Mouse (Mus musculus) common myeloid progenitor, adult 5-6 weeks (primary cell): Measurements from ENCODE around the gene Cox8a. TPM values are rescaled to one million over a fixed set of nuclear protein-coding genes. Genes with fewer than 3 reads are reported as not detected.

Experiments
- ATAC-seq: replicated peaks from 2 replicates; pipeline ENCODE4 v1.8.0; 2016; ENCODE audit warnings: low read depth, mild to moderate bottlenecking, moderate TSS enrichment, inconsistent platforms; ENCODE audit not compliant: poor library complexity, severe bottlenecking
- total RNA-seq: library from RNA; stranded (forward); fragments of 200-1000, 187-1606 nt; gene quantifications from 2 replicates; pipeline ENCODE4 v1.2.3, GENCODE M21; 2017

Gene Cox8a
- 385 and 388 TPM in 2 replicates for total RNA-seq

- ATAC-seq = peak; percentile 96
Observed at GRCm38 (mm10) chr19:7217162-7217925, at the start of gene Cox8a. TSS of gene Cox8a (minus strand) at chr19:7217616.

DNA sequence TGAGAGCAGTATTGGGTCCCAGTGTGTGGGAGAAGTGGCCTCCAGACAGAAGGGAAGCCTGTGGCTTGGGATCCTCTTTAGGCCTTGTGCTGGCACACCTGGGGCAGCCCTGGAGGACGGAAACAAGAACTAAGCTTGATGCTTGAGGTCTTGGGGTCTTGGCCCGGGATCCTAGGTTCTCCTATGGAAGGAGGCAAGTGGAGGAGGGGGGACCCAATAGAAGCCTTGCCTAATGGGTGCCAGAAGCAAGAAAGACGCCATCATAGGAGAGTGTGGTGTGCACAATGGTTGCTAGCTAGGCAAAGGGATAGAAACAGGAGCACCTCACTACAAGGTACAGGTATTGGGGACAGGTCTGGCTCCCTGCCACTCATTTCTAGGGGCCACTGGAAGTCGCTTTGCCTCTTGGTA lies 49.0 kb upstream of the Cox8a start:
- no peak for ATAC-seq

GRCm38 (mm10) chr19:7265478-7266191 lies 48.2 kb upstream of the Cox8a start:
- no peak for ATAC-seq

GRCm38 (mm10) chr19:7264766-7265331 lies 47.4 kb upstream of the Cox8a start:
- ATAC-seq = no peak

DNA sequence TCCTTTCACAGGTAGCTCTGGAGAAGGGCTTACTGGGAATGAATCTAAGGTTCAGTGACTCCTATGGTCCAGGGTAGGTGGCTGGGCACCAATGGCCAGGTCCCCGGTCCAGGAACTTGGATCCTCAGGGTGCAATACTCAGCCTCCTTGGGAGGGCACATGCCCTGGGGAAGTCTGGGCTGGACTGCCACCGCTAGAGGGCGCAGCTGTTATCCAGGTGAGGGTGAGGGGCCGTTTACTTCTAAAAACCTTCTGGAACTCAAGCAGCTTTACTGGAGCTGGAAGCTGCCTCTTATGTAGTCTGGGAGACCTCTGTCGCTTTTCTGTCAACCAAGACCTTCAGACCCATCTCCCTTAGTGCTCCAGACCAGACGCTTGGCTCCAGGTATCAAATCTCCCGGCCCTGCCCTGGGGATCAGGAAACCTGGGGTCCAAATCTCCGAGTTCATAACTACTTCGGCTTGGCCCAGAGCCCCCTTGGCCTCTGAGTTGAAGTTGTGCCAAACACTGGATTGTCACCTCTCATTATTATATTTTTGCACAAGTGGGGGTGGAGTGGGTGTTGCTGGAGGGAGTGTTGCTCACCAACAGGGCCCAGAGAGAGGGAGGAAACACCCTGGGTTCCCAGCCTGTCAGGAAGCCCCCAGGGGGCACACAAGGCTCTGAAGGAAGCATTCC lies 46.8 kb upstream of the Cox8a start:
- peak; percentile 42 for ATAC-seq

- no peak for ATAC-seq
Observed at GRCm38 (mm10) chr19:7262592-7262991, 45.2 kb upstream of the Cox8a start.

GRCm38 (mm10) chr19:7261964-7262363 lies 44.5 kb upstream of the Cox8a start:
- ATAC-seq = no peak

DNA sequence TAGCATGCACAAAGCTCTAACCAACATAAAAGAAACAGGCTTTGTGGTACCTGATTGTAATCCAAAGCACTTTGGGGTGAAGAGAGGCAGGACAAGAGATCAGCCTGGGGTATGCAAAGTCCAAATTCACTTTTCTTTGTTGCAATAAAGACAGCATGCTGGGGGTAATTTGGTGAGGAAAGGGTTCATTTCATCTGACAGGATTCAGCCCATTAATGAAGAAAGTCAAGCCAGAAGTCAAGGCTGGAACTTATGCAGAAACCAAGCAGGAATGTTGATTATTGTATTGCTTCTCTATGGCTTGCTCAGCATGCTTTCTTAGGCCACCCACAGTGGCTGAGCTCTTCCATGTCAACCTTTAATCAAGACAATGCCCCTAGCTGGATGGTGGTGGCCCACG lies 44.1 kb upstream of the Cox8a start:
- ATAC-seq = no peak

GRCm38 (mm10) chr19:7257881-7258280 lies 40.5 kb upstream of the Cox8a start:
- ATAC-seq = no peak

GRCm38 (mm10) chr19:7246021-7246420 lies 28.6 kb upstream of the Cox8a start:
- peak; percentile 42; the same call in 1 of the 2 replicates for ATAC-seq

- peak; percentile 91 for ATAC-seq
Observed at GRCm38 (mm10) chr19:7240782-7241690, 23.6 kb upstream of the Cox8a start, which contains the start of gene Naa40. TSS of gene Naa40 (minus strand) at chr19:7241183.

DNA sequence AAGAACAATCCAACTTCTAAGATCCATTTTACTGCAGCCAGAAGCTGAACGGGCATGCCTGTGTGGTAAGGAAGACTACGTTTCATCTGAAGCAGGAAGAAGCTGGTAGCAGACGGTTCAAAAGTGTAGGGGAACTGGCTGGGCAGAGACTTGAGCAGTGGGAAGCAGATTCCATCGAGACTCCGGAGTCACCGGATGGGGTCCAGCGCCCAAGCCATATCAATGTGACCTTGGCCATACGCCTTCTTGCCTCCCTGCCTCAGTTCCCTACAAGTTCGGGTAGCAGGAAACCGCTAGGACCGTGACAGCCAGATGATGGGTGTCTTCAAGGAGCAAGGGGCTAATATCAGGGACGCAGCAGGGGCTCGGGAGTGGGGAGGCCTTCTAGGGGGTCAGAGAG lies 22.9 kb upstream of the Cox8a start:
- 0 out of 2 replicates have a peak, but pooled peaks have one; percentile 11 for ATAC-seq

- ATAC-seq = no peak
Observed at GRCm38 (mm10) chr19:7239574-7239973, 22.2 kb upstream of the Cox8a start.

DNA sequence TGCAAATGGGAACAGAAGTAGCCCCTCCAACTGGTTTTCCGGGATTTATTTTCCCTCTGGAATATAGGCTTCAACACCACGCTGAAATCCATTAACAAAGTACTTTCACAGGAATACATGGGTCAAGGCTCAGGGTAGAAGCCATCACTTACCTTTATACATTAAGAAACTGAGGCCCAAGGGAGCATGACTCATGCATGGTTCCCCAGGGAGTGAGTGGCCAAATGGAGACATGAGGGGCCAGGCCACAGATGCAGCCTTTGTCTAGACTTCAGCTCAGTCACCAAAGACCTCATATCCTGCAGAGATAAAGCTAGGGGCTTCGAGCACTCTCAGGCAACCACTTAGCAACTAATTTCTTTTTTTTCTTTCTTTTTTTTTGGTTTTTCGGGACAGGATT lies 19.3 kb upstream of the Cox8a start:
- no peak for ATAC-seq

- ATAC-seq = no peak
Observed at GRCm38 (mm10) chr19:7236011-7236410, 18.6 kb upstream of the Cox8a start.

GRCm38 (mm10) chr19:7235461-7235860 lies 18.0 kb upstream of the Cox8a start:
- no peak for ATAC-seq

DNA sequence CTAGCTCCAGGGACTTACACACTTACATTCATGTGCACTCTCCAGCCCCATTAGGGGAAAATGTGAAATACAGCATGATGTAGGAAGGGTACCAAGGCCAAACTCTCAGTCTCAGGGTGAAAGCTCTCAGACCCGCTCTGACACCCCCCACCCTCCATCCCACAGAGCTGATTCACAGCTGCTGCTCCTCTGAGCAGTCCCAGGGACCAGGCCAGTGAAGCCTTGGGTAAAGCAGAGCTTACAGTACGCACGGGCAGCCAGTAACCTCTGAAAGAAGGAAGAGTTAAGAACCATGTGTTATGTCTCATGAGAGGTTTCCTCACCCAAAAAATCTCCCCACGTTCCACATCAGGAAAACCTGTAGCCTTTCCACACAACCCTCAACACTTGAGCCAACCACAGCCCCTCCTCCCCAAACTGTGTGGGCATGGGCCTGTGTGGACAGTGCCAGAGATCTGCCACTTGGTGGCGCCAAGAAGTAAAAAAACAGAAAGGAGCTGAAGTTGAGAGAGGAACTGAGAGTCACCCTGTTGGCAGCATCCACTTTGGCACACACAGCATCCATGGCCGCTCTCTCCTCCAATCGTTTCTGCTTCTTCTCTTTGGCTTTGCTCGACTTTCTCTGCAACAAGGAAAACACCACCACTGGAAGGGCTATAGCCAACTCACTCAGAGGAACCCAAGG lies 17.3 kb upstream of the Cox8a start:
- peak; percentile 99 for ATAC-seq

- peak; percentile 80 for ATAC-seq
Observed at GRCm38 (mm10) chr19:7226511-7226914, 9.1 kb upstream of the Cox8a start.
